Mouse (Mus musculus): ENCODE results near the gene Runx3.
"Not testable (repeated sequence)": the region's sequence is repeated elsewhere in the genome, so short reads cannot be mapped to it uniquely, and the experiment has no call there.

Runx3 gene

DNA sequence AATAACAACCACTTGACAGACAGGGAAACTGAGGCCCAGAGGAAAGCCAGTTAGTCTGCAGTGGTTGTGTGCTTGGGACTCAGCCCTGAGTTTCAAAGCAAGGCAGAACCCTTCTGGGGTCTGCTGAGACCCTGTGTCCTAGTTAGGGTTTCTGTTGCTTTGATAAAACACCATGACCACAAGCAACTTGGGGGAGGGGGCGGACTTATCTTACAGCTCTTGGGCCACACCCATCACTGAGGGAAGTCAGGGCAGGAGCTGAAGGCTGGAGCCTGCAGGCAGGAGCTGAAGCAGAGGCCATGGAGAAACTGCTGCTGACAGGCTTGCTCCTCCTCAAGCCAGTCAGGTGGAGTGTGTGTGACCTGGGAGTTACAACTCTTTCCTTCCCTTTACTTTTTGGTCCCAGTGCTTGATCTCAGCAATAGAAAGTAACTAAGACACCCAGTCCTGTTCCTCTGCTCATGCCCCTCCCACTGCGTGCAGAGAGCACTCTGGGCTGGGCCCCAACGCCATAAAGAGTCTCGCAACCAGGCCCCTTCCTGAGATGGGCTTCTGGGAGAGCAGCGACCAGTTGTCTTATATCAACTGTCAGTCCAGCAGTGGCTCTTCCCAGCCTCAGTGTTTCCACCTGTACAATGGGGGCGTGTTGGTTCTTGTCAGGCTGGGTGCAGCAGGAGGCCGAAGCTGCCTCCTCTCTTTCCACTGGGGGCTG, 47.5 kb downstream of the Runx3 start:
- DNase-seq (ENCODE audit: extremely low read depth, low read depth, low spot score): no peak

DNA sequence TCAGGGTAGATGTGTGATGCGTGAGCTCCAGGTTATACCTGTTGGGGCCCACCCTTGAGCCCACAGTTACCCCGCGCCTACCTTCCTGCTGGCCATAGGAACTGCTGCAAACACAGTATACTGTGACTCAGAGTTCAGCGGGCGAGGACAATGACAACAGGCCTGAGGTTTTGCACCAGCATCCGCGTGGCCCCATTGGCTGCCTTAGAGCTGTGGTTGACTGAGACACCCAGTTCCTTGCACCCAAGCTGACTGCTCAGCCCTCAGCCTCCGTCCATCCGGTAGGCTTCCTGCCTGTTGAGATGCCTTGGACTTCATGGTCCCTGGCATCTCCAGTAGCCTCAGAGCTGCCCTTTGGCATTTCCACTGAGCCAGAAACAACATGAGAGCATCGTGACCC, 48.6 kb downstream of the Runx3 start:
- DNase-seq (ENCODE audit: extremely low read depth, low read depth, low spot score): no peak

DNA sequence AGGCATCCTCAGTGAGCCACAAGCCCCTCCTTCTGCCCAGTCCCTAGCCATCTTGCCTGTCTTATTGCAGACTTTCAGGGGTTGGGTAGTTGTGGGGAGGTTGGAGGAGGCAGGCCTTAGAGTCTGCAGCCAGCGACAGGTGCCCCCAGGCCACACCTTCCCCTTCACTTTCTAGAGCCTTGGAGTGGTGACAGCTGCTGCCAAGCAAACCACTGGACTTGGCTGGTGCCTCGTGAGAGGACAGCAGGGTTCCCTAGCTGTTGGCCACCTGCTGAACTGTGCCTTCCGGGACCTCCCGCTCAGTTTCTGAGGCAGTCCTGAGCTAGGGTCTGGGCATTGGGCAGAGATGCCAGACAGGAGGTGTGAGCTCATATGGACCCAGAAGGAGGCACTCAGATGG, 49.0 kb downstream of the Runx3 start:
- no peak for DNase-seq (ENCODE audit: extremely low read depth, low read depth, low spot score)

DNA sequence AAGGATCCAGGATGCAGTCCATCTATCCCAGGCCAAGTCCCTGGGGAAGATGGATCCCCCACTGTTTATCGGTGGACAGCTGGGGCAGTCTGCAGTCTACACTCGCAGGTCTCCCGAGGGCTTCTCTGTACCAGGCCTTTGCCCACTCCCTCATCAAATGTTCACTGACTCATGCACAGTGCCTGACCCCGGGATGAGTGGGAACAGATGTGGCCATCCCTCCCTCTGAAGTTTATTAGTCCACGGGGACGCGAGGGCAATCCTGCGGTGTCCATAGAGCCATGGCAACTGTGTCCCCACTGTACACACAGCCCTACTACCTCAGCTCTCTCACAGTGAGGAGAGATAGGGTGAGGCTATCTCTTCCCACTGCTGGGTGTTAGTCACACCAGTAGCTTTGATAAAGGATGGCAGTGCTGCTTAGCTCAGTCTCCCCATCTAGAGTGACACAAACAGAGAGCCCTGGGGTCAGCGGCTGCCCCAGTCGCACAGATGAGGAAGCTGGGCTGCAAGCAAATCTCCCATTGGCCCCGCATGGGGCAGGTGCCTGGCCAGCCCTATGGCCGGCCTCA, 50.9 kb downstream of the Runx3 start:
- DNase-seq (ENCODE audit: extremely low read depth, low read depth, low spot score): no peak

DNA sequence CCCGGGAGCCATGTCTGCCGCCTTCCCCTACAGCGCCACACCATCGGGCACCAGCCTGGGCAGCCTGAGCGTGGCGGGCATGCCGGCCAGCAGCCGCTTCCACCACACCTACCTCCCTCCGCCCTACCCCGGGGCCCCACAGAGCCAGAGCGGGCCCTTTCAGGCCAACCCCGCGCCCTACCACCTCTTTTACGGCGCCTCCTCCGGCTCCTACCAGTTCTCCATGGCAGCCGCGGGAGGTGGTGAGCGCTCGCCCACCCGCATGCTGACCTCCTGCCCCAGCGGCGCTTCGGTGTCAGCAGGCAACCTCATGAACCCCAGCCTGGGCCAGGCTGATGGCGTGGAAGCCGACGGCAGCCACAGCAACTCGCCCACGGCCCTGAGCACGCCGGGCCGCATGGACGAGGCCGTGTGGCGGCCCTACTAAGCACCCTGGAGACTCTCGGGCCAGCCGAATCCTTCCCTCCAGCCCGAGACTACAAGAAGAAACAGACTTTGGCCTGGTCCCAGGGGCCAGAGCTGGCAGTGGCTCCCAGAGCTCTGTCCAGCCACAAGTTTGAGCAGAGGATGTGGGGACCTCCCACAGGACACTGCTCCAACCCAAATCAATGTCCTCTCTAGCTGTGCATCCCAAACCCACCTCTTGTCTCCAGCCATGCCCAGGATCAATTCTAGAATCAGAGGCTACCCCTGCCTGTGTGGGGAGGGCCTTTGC, 55.1 kb downstream of the Runx3 start:
- no peak for DNase-seq (ENCODE audit: extremely low read depth, low read depth, low spot score)

DNA sequence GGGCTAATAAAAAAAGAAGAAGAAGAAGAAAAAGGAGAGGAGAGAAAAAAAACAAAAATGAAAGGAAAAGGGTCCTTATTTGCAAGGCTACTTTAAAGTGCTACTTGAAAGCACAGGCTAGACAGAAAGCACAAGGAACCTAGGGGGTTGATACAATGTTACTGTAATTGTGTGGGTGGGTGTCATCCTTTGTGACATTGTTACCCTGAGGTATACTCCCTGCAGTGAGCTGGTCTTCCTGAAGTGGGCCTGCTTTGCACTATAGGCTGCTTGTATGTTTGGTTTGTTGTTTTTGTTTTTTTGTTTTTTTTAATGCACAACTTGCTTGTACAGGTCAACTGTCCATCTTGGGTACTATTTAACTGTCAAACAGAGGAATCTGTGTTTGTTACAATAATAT, 57.1 kb downstream of the Runx3 start:
- DNase-seq (ENCODE audit: extremely low read depth, low read depth, low spot score): no peak

DNA sequence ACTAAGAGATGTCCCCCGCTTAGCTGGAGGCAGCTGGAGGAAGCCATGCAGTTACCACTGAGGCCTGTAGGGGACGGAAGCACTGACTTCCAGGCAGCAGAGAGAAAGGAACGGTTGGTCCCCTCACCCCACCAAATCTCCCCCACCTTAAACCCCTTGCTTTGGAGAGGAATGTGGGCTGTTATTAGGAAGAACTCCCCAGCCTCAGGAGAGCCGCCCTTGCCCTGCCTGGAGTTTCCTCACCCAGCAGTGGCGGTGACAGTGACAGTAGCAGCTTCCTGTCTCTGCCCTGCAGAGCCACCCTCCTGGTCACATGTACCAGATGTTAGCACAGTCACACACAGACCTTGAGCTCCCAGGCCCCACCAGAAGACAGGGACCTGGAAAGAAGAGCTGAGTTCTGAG, 58.6 kb downstream of the Runx3 start:
- no peak for DNase-seq (ENCODE audit: extremely low read depth, low read depth, low spot score)

DNA sequence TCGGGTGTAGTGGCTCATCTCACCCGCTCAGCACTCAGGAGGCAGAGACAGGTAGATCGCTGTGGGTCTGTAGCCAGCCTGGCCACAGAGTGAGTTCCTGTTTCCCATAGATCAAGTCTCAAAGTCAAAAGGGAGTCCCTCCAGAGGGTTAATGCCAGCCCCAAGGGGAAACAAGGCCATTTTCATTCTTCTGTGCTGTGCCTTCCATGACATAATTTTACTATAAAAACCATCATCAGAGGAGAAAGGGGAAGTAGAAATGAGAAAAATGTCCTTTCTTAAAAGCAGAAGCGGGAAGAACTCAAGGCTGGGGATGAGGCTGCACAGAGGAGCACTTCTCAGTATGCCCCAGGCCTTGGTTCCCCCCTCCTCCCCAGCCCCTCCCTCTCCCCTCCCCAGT, 61.4 kb downstream of the Runx3 start:
- no peak for DNase-seq (ENCODE audit: extremely low read depth, low read depth, low spot score)

DNA sequence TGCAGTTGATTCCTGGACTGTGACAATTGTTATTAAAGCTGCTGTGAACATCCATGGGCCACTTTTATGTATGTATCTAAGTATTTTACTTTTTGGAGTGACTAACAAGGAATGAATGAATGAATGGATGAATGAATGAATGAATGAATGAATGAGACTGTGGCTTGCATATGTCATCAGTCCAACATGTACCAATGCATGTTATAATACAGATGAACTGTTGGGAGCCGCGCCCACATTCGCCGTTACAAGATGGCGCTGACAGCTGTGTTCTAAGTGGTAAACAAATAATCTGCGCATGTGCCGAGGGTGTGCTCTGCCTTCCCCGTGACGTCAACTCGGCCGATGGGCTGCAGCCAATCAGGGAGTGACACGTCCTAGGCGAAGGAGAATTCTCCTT, 63.8 kb downstream of the Runx3 start:
- DNase-seq (ENCODE audit: extremely low read depth, low read depth, low spot score): not testable (repeated sequence)

DNA sequence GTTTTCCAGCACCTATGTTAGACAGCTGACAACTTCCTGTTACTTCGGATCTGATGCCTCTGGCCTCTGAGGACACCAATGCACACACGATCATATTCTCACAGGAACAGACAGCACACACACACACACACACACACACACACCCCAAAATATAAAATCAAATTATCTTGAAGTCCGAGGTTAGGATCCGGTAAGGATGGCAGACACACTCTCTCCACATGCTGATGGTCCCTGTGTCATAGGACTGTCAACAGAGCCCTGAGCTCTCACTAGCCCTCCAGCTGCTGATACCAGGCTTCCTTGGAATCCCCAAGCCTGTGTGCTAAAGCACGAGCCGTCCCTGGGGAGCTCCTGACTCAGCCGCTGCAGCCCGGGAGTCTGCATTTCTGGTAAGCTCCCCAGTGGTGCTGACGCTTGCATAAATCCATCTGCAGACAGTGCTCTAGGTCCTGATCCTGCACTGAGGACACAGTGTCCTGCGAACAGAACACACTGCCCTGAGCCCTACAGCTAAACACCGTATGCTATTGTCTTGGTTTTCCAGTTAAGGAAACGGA, 69.1 kb downstream of the Runx3 start:
- DNase-seq (ENCODE audit: extremely low read depth, low read depth, low spot score): no peak

DNA sequence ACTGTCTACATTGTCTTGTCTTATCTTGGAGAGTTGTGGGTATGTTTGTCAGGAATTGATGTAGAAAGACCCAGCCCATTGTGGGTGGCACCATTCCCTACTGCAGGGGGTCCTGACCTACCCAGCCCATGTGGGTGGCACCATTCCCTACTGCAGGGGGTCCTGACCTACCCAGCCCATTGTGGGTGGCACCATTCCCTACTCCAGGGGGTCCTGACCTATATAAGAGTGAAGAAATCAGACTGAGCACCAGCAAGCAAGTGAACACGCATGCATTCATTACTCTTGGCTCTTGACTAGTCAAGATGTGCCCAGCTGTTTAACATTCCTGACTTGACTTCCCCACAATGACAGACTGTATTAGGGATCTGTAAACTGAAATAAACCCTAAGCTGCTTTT, 69.9 kb downstream of the Runx3 start:
- DNase-seq (ENCODE audit: extremely low read depth, low read depth, low spot score): no peak

DNA sequence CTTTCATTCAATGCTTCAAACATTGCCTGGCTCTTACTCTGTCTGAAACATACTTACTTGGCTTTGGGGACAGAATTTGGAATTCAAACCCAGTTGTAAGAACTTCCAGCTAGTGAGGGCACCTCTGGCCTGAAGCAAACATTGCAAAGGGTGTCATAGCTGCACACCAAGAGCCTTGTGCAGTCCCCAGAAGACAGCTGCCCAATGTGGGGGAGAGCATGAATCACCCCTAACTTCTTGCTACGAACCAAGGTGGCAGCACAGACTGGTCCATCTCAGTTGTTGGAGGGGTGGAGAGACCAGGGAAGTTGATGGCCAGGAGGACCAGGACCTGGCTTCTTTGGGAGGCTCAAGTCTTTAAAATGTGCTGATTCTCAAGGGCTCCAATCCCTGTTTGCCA, 70.7 kb downstream of the Runx3 start:
- no peak for DNase-seq (ENCODE audit: extremely low read depth, low read depth, low spot score)

DNA sequence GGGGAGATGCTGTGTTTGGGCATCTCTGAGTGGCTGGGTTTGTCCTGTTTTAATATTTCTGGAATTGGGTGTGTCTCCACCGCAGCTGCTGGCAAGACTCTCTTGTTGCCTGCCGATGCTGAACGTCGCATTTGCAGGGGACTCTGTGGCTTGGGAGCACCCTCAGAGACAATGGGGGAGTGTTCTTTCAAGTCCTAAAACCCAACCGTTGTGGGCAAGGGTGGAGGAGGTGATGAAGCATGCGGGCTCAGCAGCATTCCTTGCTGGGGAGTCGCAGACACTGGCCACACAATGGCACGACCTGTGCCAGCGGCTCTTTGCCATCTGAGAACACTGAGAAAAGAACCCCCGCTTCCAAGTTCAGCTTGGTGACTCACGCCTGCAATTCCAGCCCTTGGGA, 71.2 kb downstream of the Runx3 start:
- DNase-seq (ENCODE audit: extremely low read depth, low read depth, low spot score): no peak

DNA sequence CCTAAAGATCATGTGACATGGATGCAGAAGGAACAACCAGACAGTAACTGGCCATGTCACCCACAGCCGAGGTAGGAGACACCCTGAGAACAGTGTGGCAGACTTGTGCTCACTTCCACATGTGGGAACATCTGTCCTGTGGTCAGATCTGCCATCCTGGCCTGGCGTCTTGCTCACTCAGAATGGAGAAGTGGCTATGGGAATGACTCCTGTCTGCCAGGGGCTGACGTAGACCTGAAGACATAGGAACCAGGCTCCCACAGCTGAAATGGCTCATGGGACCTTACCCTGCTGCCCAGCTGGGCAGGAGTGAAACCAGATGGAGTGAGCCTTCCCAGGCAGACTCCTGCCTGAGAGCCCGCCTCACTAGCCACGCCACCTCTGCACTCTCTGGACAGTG, 72.4 kb downstream of the Runx3 start:
- no peak for DNase-seq (ENCODE audit: extremely low read depth, low read depth, low spot score)

DNA sequence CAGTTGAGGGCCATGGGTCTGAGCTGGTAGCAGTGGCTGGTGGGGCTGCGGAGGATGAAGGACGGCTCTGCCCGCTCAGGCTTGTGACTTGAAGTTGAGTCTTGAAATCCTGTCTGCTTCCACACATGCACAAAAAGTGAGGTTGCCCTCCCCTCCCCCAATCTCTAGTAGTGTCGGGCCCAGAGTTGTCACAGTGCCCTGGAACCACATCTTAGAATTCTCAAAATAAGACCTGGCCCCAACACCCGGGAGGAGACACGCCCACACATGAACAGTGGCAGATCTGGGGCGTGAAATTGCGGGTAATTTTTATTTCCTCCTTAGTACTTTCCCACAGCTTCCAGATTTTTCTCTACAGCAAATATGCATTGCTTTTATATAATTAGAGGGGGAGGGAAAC, 77.4 kb downstream of the Runx3 start:
- DNase-seq (ENCODE audit: extremely low read depth, low read depth, low spot score): no peak

DNA sequence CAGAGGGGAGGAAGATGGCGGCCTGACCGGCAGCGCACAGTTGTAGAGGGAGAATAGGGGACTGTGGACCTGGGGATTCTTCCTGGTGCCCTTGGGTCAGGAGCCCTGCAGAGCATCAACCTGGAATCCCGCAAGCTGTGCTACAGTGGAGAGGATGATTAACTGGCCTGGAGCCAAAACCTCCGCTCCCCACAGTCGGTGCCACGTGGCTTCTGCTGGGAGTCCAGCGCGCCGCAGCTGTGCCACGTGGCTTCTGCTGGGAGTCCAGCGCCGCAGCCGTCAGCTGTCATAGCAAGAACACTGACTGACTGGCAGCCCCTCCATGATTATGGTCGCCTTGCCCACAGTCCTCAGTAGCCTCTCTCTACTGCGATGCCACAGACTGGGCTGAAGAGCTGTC, 81.3 kb downstream of the Runx3 start:
- DNase-seq (ENCODE audit: extremely low read depth, low read depth, low spot score): no peak

DNA sequence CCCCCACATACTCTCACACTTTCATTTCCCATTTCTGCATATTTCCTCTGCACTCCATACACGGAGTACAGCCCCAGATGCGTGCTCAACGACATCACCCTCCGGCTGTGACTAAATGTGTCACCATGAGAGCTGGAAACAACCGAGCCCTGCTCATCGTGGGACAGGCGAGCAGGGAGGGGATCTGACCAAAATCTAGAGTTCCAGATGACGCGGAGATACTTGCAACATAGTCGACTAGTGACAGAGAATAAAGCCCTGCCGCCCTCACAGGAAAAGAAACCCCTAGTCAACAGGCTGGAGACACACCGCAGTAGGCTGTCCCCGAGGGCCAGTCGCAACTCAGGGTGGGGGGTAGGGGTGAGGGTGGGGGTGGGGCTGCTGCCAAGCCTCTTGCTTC, 82.8 kb downstream of the Runx3 start:
- no peak for DNase-seq (ENCODE audit: extremely low read depth, low read depth, low spot score)

DNA sequence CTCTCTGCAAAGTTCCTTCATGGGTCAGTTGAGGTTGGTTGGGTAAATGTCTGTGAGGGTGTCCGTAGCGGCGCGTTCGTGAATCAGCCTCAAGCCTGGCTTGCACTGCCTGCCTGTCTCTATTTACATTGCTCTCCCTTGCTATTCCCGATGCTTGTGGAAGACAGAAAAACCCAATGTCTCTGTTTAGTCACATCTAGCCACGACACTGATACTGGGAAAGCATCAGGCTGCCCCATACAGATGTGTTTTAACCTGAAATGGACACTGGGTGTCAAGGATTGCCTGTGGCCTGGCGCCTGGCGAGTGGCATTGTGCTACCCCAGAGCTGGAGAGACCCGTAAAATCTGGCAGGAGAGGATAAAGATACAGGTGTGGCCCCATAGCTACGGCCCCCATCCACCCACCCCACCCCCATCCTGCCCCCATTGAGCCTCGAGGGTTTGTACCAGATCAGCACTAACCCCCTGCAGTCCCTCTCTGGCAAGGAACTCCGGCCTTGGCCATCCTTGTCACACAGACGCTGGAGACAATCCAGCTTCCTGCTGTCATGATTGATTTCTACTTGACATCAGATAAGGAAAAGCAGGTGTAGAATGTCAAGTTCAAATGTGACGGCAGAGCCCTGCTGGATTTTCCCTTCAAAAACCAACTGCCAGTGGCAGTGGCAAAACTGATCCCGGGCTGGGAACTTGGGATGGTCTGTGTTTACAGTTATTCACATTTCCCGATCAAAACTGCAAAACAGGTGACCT, 83.5 kb downstream of the Runx3 start:
- no peak for DNase-seq (ENCODE audit: extremely low read depth, low read depth, low spot score)

DNA sequence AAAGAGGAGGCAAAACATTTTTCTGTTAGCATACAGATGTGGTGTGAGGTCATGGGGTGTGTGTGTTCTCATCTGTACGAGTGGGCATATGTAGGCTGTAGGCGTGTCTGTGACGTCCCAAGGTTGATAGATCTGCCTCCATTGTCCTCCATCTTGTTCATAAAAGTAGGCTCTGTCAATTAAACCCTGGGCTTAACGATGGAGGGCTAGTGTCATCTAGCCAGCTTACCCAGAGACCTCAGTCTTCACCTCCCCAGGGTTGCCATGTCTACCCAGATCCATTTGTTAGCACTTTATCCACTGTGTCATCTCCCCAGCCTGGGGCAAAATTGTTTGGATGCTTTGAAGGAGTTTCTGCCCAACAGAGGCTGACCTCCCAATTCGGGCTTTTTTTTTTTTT, 84.2 kb downstream of the Runx3 start:
- DNase-seq (ENCODE audit: extremely low read depth, low read depth, low spot score): no peak

DNA sequence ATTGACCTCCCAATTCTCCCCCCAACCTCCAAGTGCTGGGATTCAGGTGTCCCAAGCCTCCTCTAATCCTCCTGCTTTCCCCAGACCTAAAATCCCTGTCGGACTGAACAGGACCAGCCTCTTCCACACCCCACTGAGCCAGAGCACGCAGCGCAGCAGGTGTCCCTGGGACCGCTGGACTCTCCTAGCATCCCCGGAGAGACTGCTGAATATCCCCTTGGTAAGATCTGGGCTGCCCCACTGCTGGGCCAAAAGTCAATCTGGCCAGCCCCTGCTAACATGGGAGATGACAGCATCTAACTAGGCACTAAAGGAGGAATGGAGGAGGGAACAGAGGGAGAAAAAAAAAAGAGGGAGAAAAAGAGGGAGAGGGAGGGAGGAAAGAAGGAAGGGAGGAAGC, 84.8 kb downstream of the Runx3 start:
- no peak for DNase-seq (ENCODE audit: extremely low read depth, low read depth, low spot score)
